Mouse (Mus musculus) naive thymus-derived CD4-positive, alpha-beta T cell, adult 2 months (primary cell): ENCODE results near the gene Cchcr1.

ENCODE experiments used
- DNase-seq: peaks from one replicate; pipeline ENCODE4 v3.0.0-alpha.2; 2011; ENCODE audit warnings: low read depth

Gene Cchcr1

DNA sequence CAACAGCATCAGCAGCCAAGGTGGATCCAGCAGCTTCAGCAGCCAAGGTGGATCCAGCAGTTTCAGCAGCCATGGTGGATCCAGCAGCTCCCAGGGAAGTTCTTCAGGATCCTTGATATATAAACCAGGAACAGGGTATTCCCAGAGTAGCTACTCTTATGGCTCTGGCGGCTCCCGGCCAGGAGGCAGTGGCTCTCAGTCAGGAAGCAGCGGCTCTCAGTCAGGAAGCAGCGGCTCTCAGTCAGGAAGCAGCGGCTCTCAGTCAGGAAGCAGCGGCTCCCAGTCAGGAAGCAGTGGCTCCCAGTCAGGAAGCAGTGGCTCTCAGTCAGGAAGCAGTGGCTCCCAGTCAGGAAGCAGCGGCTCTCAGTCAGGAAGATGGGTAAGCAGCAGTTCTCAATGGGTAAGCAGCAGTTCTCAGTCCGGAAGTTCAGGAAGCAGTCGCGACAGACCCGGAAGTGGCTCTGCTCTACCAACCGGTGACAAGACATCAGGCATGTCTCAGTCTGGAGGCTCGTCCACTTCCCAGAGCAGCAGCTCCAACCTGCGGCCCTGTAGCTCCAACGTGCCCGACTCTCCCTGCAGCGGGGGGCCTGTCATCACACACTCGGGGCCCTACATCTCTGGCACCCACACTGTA is 38.0 kb downstream of the Cchcr1 start:
- no peak for DNase-seq

GRCm38 (mm10) chr17:35556186-35556765 is 39.4 kb downstream of the Cchcr1 start:
- DNase-seq = no peak

DNA sequence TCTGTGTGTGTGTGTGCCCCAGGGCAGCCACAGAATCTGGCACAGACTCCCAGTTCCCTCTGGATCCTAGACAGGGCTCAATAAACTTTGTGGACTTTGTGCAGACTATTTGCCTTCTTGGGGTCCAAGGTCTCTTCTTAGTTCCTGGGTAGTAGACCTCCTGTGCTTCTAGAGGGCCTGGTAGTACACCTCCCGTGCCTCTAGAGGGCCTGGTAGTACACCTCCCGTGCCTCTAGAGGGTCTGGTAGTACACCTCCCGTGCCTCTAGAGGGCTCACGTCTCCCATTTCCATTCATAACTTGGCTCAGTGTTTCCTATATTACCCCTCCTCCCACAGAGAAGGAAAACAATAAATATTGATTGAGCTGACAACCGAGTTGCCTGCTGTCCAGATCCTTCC is 39.9 kb downstream of the Cchcr1 start:
- peak; percentile 67 for DNase-seq

- no peak for DNase-seq
Observed at GRCm38 (mm10) chr17:35557351-35557750, 40.5 kb downstream of the Cchcr1 start.

DNA sequence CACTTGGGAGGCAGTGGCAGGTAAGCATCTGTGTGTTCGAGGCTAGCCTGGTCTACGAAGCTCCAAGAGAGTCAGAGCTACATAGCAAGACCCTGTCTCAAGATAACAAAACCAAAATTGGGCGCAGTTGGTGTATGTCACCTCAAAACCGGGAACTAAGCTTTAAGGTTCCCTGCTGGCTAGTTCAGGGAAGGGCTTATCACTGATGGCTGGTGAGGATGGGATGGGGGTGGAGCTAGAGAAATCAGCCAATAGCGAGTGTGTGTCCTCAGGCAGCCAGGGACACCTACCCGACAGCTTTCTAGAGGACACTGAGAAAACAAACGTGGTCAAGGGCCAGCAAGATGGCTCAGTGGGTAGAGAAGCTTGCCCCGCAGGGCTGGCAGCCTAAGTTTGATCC is 41.3 kb downstream of the Cchcr1 start:
- DNase-seq = no peak

DNA sequence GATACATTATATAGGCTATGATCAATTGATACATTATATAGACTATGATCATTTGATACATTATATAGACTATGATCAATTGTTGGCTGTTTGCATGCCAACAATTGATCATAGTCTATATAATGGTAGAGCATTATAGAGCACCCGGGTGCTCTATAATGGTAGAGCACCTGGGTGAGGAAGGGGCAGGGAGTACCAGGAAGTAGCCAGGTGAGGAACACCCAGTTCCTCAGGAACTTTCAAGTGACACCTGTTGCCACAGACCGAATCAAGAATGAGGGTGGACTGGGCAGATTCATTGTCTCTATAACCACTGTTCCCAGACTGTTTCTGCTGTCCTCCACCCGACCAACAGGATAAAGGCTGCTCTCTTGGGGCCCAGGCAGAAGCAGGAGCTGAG is 50.2 kb downstream of the Cchcr1 start, which contains the start of gene 2300002M23Rik:
2300002M23Rik (plus strand) TSS at position 301 of the 400 bp plus-strand sequence.
- no peak for DNase-seq

- no peak for DNase-seq
Observed at GRCm38 (mm10) chr17:35567767-35568166, 50.9 kb downstream of the Cchcr1 start.

DNA sequence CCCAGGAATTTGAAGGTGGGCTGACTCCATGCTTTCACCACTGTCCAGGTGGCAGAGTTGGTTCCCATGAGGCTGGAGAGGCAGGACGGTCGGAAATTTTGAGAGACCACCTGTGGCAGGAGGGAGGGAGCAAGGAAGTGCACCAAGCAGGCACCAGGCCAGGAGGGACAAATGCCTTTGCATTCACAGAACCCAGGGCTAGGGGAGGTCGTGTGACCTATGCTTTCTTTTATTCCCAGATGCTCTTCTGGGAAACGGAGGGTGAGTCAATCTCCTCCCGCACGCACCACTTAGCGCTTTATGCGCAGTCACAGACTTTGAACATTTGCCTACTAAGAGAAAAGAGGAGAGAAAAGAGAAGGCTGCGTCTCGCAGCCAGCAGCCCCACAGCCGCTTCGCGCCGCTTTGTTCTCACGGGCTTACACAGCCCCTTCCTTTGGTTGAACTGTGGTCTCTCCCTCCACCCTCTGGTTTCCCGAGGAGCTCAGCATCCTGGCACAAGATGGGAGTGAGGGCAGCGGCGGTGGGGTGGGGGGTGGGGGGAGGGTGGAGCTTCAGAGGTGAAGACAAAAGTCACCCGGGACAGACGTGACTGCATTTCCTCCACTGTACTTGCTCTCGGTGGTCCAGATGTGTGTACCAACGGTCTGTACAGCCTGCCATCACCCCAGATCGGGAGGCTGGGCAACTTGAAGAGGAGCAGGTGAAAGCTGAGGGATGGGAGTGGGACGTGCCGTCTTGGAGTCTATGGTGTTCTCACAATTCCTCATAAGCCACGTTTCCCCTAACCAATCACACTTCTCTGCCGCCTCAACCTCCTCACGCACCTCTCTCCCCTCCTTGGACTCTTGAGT is 52.4 kb downstream of the Cchcr1 start:
- DNase-seq = peak; percentile 33

- DNase-seq = no peak
Observed at GRCm38 (mm10) chr17:35570836-35571235, 53.9 kb downstream of the Cchcr1 start.

- DNase-seq = no peak
Observed at GRCm38 (mm10) chr17:35571477-35571876, 54.6 kb downstream of the Cchcr1 start.

DNA sequence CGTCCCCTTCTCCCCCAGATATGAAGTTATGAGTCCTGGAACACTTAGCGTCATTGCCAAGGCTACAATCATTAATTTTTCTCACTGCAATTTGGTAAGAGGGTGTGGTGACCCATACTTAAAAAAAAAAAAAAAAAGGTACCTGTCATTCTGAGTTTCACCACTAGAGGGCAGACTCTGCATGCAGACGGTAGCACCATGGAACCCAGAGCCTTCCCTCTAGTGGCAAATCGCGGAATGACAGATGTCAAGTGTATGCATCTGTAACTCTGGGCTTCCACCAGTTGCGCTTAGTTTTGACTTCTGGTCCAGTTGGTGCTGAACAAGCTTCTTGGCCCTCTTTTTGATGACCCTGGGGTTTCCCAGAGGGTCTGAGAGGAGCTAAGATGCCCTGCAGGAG is 61.3 kb downstream of the Cchcr1 start:
- peak; percentile 97 for DNase-seq
